Mouse (Mus musculus) megakaryocyte, embryonic 14.5 days (primary cell): Measurements from ENCODE around the gene Arntl2. TPM values are rescaled to one million over a fixed set of nuclear protein-coding genes. Genes with fewer than 3 reads are reported as not detected.
A peak's percentile ranks its signal among the peaks of the same experiment; 100 is the strongest.

ENCODE experiments used
- H3K27me3 ChIP-seq: replicated peaks from 2 replicates; pipeline ENCODE3; 2012; ENCODE audit warnings: inconsistent platforms
- H3K36me3 ChIP-seq: replicated peaks from 2 replicates; pipeline ENCODE3; 2012; ENCODE audit warnings: low read length, inconsistent platforms, mixed read lengths
- H3K4me1 ChIP-seq: 2 replicates; pipeline ENCODE4 v1.6.1; 2012; ENCODE audit warnings: inconsistent platforms
- H3K4me3 ChIP-seq: replicated peaks from 2 replicates; pipeline ENCODE3; 2012; ENCODE audit warnings: moderate library complexity, mild to moderate bottlenecking, inconsistent platforms
- H3K9me3 ChIP-seq: 2 replicates; pipeline ENCODE4 v1.6.1; 2012; ENCODE audit warnings: inconsistent platforms
- FLI1 ChIP-seq: IDR thresholded peaks from 2 replicates; pipeline ENCODE4 v1.6.1; 2012; ENCODE audit warnings: low read length, inconsistent platforms, mixed read lengths
- GATA1 ChIP-seq: IDR thresholded peaks from 3 replicates; pipeline ENCODE4 v1.6.1; 2012; ENCODE audit warnings: mixed read lengths, low read length, inconsistent platforms, borderline replicate concordance
- polyA plus RNA-seq: library from polyadenylated mRNA; stranded (reverse); fragments of >175 nt; gene quantifications from 2 replicates; pipeline ENCODE4 v1.2.3, GENCODE M21; 2012; ENCODE audit warnings: low replicate concordance; ENCODE audit not compliant: insufficient read depth

The Arntl2 gene
- polyA plus RNA-seq, 1 experiment: not detected

- TF ChIP-seq FLI1: no peak
- TF ChIP-seq GATA1: no peak
Measured at GRCm38 (mm10) chr6:146776610-146777389, 19.1 kb upstream of the Arntl2 start.

GRCm38 (mm10) chr6:146778055-146778454 is 17.8 kb upstream of the Arntl2 start:
- H3K4me1 ChIP-seq: peaks cover 29% of the 10 kb centered on the region
- H3K36me3 ChIP-seq: peaks cover 60% of the 10 kb centered on the region
- TF ChIP-seq FLI1 (no peak), GATA1 (no peak)
- H3K27me3 ChIP-seq: no peaks in the 10 kb centered on the region
- no peaks in the 10 kb centered on the region for H3K9me3 ChIP-seq
- no peak overlapping the region for H3K4me3 ChIP-seq

More at GRCm38 (mm10) chr6:146776610-146777389, 19.1 kb upstream of the Arntl2 start:
- Histone ChIP-seq H3K9me3 (no peaks in the 10 kb centered on the region), H3K4me1 (peaks cover 29% of the 10 kb centered on the region), H3K27me3 (no peaks in the 10 kb centered on the region), H3K36me3 (peaks cover 72% of the 10 kb centered on the region), H3K4me3 (peak overlapping the region; percentile 50)

- TF ChIP-seq GATA1 (no peak), FLI1 (no peak)
- no peaks in the 10 kb centered on the region; the same call in 1 of the 2 replicates for H3K9me3 ChIP-seq
- peaks cover 17% of the 10 kb centered on the region for H3K4me1 ChIP-seq
- H3K4me3 ChIP-seq: no peak overlapping the region
- no peaks in the 10 kb centered on the region for H3K27me3 ChIP-seq
- H3K36me3 ChIP-seq: peaks cover 30% of the 10 kb centered on the region
Measured at GRCm38 (mm10) chr6:146781566-146781965, 14.3 kb upstream of the Arntl2 start.

GRCm38 (mm10) chr6:146793527-146793926 is 2.3 kb upstream of the Arntl2 start:
- Histone ChIP-seq H3K27me3 (peaks cover 38% of the 10 kb centered on the region), H3K4me1 (peaks cover 27% of the 10 kb centered on the region), H3K4me3 (no peak overlapping the region), H3K36me3 (no peaks in the 10 kb centered on the region), H3K9me3 (no peaks in the 10 kb centered on the region)
- TF ChIP-seq GATA1 (no peak), FLI1 (no peak)

- H3K4me3 ChIP-seq: peak overlapping the region; percentile 84
Measured at GRCm38 (mm10) chr6:146795166-146795923, 510 bp upstream of the Arntl2 start.

GRCm38 (mm10) chr6:146797446-146797845 is 1.6 kb downstream of the Arntl2 start:
- H3K4me3 ChIP-seq: no peak overlapping the region
- H3K27me3 ChIP-seq: peaks cover 60% of the 10 kb centered on the region
- peaks cover 6% of the 10 kb centered on the region; the same call in 1 of the 2 replicates for H3K9me3 ChIP-seq
- no peaks in the 10 kb centered on the region for H3K36me3 ChIP-seq
- TF ChIP-seq GATA1: no peak
- no peak for TF ChIP-seq FLI1
- H3K4me1 ChIP-seq: peaks cover 28% of the 10 kb centered on the region

More at GRCm38 (mm10) chr6:146795166-146795923, 510 bp upstream of the Arntl2 start:
- H3K9me3 ChIP-seq: peaks cover 6% of the 10 kb centered on the region; the same call in 1 of the 2 replicates
- peaks cover 54% of the 10 kb centered on the region for H3K27me3 ChIP-seq
- peaks cover 27% of the 10 kb centered on the region for H3K4me1 ChIP-seq
- TF ChIP-seq GATA1 (no peak), FLI1 (no peak)
- H3K36me3 ChIP-seq: no peaks in the 10 kb centered on the region

- Histone ChIP-seq H3K9me3 (no peaks in the 10 kb centered on the region), H3K4me3 (no peak overlapping the region), H3K4me1 (peaks cover 18% of the 10 kb centered on the region), H3K36me3 (no peaks in the 10 kb centered on the region), H3K27me3 (peaks cover 28% of the 10 kb centered on the region)
- no peak for TF ChIP-seq GATA1
- TF ChIP-seq FLI1: no peak
Measured at GRCm38 (mm10) chr6:146809991-146810390, 14.1 kb downstream of the Arntl2 start.

- no peak overlapping the region for H3K4me3 ChIP-seq
- peaks cover 36% of the 10 kb centered on the region for H3K27me3 ChIP-seq
- peaks cover 13% of the 10 kb centered on the region for H3K4me1 ChIP-seq
- H3K36me3 ChIP-seq: no peaks in the 10 kb centered on the region
- no peaks in the 10 kb centered on the region for H3K9me3 ChIP-seq
- TF ChIP-seq FLI1 (no peak), GATA1 (no peak)
Measured at GRCm38 (mm10) chr6:146813007-146813406, 17.2 kb downstream of the Arntl2 start.

GRCm38 (mm10) chr6:146820177-146820965 is 24.5 kb downstream of the Arntl2 start:
- TF ChIP-seq FLI1 (no peak), GATA1 (no peak)
- no peaks in the 10 kb centered on the region for H3K4me1 ChIP-seq
- no peaks in the 10 kb centered on the region for H3K9me3 ChIP-seq
- peaks cover 17% of the 10 kb centered on the region for H3K27me3 ChIP-seq
- no peak overlapping the region for H3K4me3 ChIP-seq
- no peaks in the 10 kb centered on the region for H3K36me3 ChIP-seq
